Mouse (Mus musculus) WW6 (cell line): ENCODE measurements around the gene Vmn1r230.

ENCODE experiments used
- DNase-seq: peaks from one replicate; pipeline ENCODE4 v3.0.0-alpha.2; 2013; ENCODE audit warnings: low read depth, low spot score

Vmn1r230 gene

GRCm38 (mm10) chr17:20840144-20840543, at the start of gene Vmn1r230:
Vmn1r230 (plus strand) TSS chr17:20840444.
- DNase-seq = no peak

GRCm38 (mm10) chr17:20811255-20811654, 29.0 kb upstream of the Vmn1r230 start, which contains the start of gene Vmn1r229:
Vmn1r229 (plus strand) TSS chr17:20811555.
- no peak for DNase-seq
